9 mouse cellular contexts compared by ENCODE assay signal in genomic region chr14:122373458-122373857, GRCm38 (mm10).
DNase-seq lines count a peak whose midpoint lies in the region; ATAC-seq and TF ChIP-seq lines count a peak whose summit lies in the region.
"Had no signal": no experiment of that assay in that cellular context is flagged by ENCODE, and none has a peak within 500 bp of the region (broad histone marks: within the 10 kb centered on the region; RNA-seq: fewer than 3 reads in every experiment).

No protein-coding gene starts in this region.

- no peaks in the 10 kb centered on the region for H3K4me1 ChIP-seq in kidney, embryonic 14.5 days (ENCODE audit: control insufficient read depth, insufficient read depth, low read length)
- H3K4me1 ChIP-seq in embryonic facial prominence, embryonic 14.5 days (ENCODE audit: control insufficient read depth, insufficient read depth, low read length): peaks cover 5% of the 10 kb centered on the region
- H3K4me1 ChIP-seq in limb, embryonic 11.5 days (ENCODE audit: control insufficient read depth, insufficient read depth, low read length): peaks cover 11% of the 10 kb centered on the region

- no peaks in the 10 kb centered on the region for H3K9me3 ChIP-seq in kidney, embryonic 14.5 days (ENCODE audit: control insufficient read depth, low read length)
- H3K9me3 ChIP-seq in embryonic facial prominence, embryonic 14.5 days (ENCODE audit: control insufficient read depth, low read length): no peaks in the 10 kb centered on the region
- no peaks in the 10 kb centered on the region for H3K9me3 ChIP-seq in limb, embryonic 11.5 days (ENCODE audit: control insufficient read depth, low read length)

- H3K27me3 ChIP-seq in kidney, embryonic 14.5 days (ENCODE audit: control insufficient read depth, insufficient read depth, low read length): no peaks in the 10 kb centered on the region
- H3K27me3 ChIP-seq in embryonic facial prominence, embryonic 14.5 days (replicated peaks; ENCODE audit: control insufficient read depth, insufficient read depth, low read length): peaks cover 8% of the 10 kb centered on the region; the same call in 1 of the 2 replicates
- H3K27me3 ChIP-seq in limb, embryonic 11.5 days (ENCODE audit: control insufficient read depth, insufficient read depth, low read length): no peaks in the 10 kb centered on the region

- no peaks in the 10 kb centered on the region for H3K36me3 ChIP-seq in kidney, embryonic 14.5 days (ENCODE audit: control insufficient read depth, insufficient read depth, low read length)
- H3K36me3 ChIP-seq in embryonic facial prominence, embryonic 14.5 days (ENCODE audit: control insufficient read depth, insufficient read depth, low read length): no peaks in the 10 kb centered on the region
- H3K36me3 ChIP-seq in limb, embryonic 11.5 days (ENCODE audit: control insufficient read depth, insufficient read depth, low read length): no peaks in the 10 kb centered on the region

- 28% methylated on average over 19 of the region's 19 CpGs for WGBS in kidney, embryonic 14.5 days
- WGBS in embryonic facial prominence, embryonic 14.5 days: 25% methylated on average over 19 of the region's 19 CpGs
- 36% methylated on average over 19 of the region's 19 CpGs for WGBS in limb, embryonic 11.5 days

- H3K9ac ChIP-seq in kidney, embryonic 14.5 days (ENCODE audit: low read depth, low read length): no peak overlapping the region
- no peak overlapping the region for H3K9ac ChIP-seq in embryonic facial prominence, embryonic 14.5 days (ENCODE audit: low read depth, low read length)
- no peak overlapping the region for H3K9ac ChIP-seq in limb, embryonic 11.5 days (ENCODE audit: low read length)

- TF ChIP-seq CTCF in gastrocnemius, adult 2 months (IDR thresholded peaks at IDR 0.05): no peak

- ATAC-seq in kidney, embryonic 14.5 days (ENCODE audit: low FRiP score, low TSS enrichment): 0 out of 2 replicates have a peak, but pooled peaks have one; percentile 44
- peak; percentile 63 for ATAC-seq in embryonic facial prominence, embryonic 14.5 days (ENCODE audit: low read depth)
- no peak for ATAC-seq in limb, embryonic 11.5 days (ENCODE audit: insufficient number of reproducible peaks, low FRiP score, low TSS enrichment, low read depth)
- ATAC-seq: CD4-positive, CD25-positive, alpha-beta regulatory T cell, adult 4 months had no signal

- peak overlapping the region; percentile 13; the same call in 1 of the 2 replicates for H3K4me3 ChIP-seq in kidney, embryonic 14.5 days (ENCODE audit: low read length)
- H3K4me3 ChIP-seq in embryonic facial prominence, embryonic 14.5 days (ENCODE audit: low read depth, low read length): peak overlapping the region; percentile 13; the same call in 1 of the 2 replicates
- H3K4me3 ChIP-seq in limb, embryonic 11.5 days (ENCODE audit: low read depth, low read length): no peak overlapping the region
- H3K4me3 ChIP-seq in gastrocnemius, adult 2 months: no peak overlapping the region

- no peak overlapping the region for H3K27ac ChIP-seq in kidney, embryonic 14.5 days (ENCODE audit: low read depth, low read length)
- no peak overlapping the region for H3K27ac ChIP-seq in embryonic facial prominence, embryonic 14.5 days (replicated peaks; ENCODE audit: low read depth, low read length)
- no peak overlapping the region for H3K27ac ChIP-seq in limb, embryonic 11.5 days (replicated peaks; ENCODE audit: low read depth, low read length)
- no peak overlapping the region for H3K27ac ChIP-seq in gastrocnemius, adult 2 months

- intact Hi-C loops in gastrocnemius, adult 2 months (cut with DNase I): no loop called here

- H3K4me2 ChIP-seq in kidney, embryonic 14.5 days (replicated peaks; ENCODE audit: low read depth, low read length): peak overlapping the region; percentile 17
- H3K4me2 ChIP-seq in embryonic facial prominence, embryonic 14.5 days (ENCODE audit: low read depth, low read length): peak overlapping the region; percentile 44
- H3K4me2 ChIP-seq in limb, embryonic 11.5 days (ENCODE audit: low read depth, severe bottlenecking): peak overlapping the region; percentile 8; the same call in 1 of the 2 replicates

- no peak for DNase-seq in kidney, postnatal 25 days
- DNase-seq in embryonic facial prominence, embryonic 14.5 days (ENCODE audit: low spot score): peak; percentile 57
- peak; percentile 44 for DNase-seq in limb, embryonic 11.5 days (ENCODE audit: low spot score)
- DNase-seq in retina, embryonic 14.5 days (ENCODE audit: low spot score): peak; percentile 57
- DNase-seq in gastrocnemius, adult 2 months: no peak
- DNase-seq in layer of hippocampus, adult 9-10 months (ENCODE audit: low spot score): no peak
- no peak for DNase-seq in adrenal gland, adult 8-10 months

Comparison
In these comparisons a context has a peak if more than half of its experiments do, and no peak if none do; other contexts are left out.
1. H3K4me3 ChIP-seq: peak in kidney, embryonic 14.5 days (single experiment) and embryonic facial prominence, embryonic 14.5 days (single experiment); none in limb, embryonic 11.5 days (single experiment) and gastrocnemius, adult 2 months (single experiment).
2. DNase-seq: peak in embryonic facial prominence, embryonic 14.5 days (single experiment), limb, embryonic 11.5 days (single experiment) and retina, embryonic 14.5 days (single experiment); none in kidney, postnatal 25 days (0 of 2), gastrocnemius, adult 2 months (single experiment), layer of hippocampus, adult 9-10 months (single experiment) and adrenal gland, adult 8-10 months (single experiment).
3. Peak in every context shown above with its lines, with median percentiles within 50 percentile points of each other: H3K4me2 ChIP-seq.